Mouse (Mus musculus) 3T3-L1 (cell line): ENCODE measurements around the gene Fgf13.
A peak's percentile ranks its signal among the peaks of the same experiment; 100 is the strongest.

Experiments used
- DNase-seq: peaks from one replicate; pipeline ENCODE4 v3.0.0-alpha.2; 2015; ENCODE audit warnings: low read depth, low spot score

Gene Fgf13

GRCm38 (mm10) chrX:59194149-59194548 lies 373.7 kb downstream of the Fgf13 start:
- peak; percentile 13 for DNase-seq

- DNase-seq, result no peak
These were observed 380.9 kb downstream of the Fgf13 start for GRCm38 (mm10) chrX:59186922-59187321.

GRCm38 (mm10) chrX:59182323-59182722 lies 385.5 kb downstream of the Fgf13 start:
- no peak for DNase-seq

- no peak for DNase-seq
These were observed 388.2 kb downstream of the Fgf13 start for GRCm38 (mm10) chrX:59179627-59180026.

GRCm38 (mm10) chrX:59179081-59179596 lies 388.7 kb downstream of the Fgf13 start:
- peak; percentile 1 for DNase-seq

GRCm38 (mm10) chrX:59177653-59178052 lies 390.2 kb downstream of the Fgf13 start:
- DNase-seq, result no peak

GRCm38 (mm10) chrX:59172200-59172599 lies 395.7 kb downstream of the Fgf13 start:
- DNase-seq, result peak; percentile 22

GRCm38 (mm10) chrX:59166763-59167162 lies 401.1 kb downstream of the Fgf13 start:
- DNase-seq, result no peak

GRCm38 (mm10) chrX:59141947-59142346 lies 425.9 kb downstream of the Fgf13 start:
- DNase-seq, result no peak

- DNase-seq, result no peak
These were observed 432.9 kb downstream of the Fgf13 start for GRCm38 (mm10) chrX:59134928-59135361.

GRCm38 (mm10) chrX:59134166-59134861 lies 433.6 kb downstream of the Fgf13 start:
- DNase-seq, result no peak

GRCm38 (mm10) chrX:59133834-59134165 lies 434.1 kb downstream of the Fgf13 start:
- no peak for DNase-seq

GRCm38 (mm10) chrX:59133416-59133815 lies 434.5 kb downstream of the Fgf13 start:
- no peak for DNase-seq

GRCm38 (mm10) chrX:59126637-59127036 lies 441.2 kb downstream of the Fgf13 start:
- no peak for DNase-seq

GRCm38 (mm10) chrX:59113187-59113586 lies 454.7 kb downstream of the Fgf13 start:
- no peak for DNase-seq

GRCm38 (mm10) chrX:59085928-59086327 lies 481.9 kb downstream of the Fgf13 start:
- DNase-seq, result no peak

GRCm38 (mm10) chrX:59080427-59080826 lies 487.4 kb downstream of the Fgf13 start:
- DNase-seq, result no peak

- no peak for DNase-seq
These were observed 495.8 kb downstream of the Fgf13 start for GRCm38 (mm10) chrX:59072083-59072482.

GRCm38 (mm10) chrX:59063157-59063556 lies 504.7 kb downstream of the Fgf13 start:
- no peak for DNase-seq

GRCm38 (mm10) chrX:59034969-59035368 lies 532.9 kb downstream of the Fgf13 start:
- DNase-seq, result no peak
